Mouse (Mus musculus): ENCODE data around the gene Gm42417. TPM values are rescaled to one million over a fixed set of nuclear protein-coding genes. Genes with fewer than 3 reads are reported as not detected.

The Gm42417 gene
- total and polyA plus RNA-seq, 3 experiments, result 0.15 TPM; not detected in 2

GRCm38 (mm10) chr1:36526903-36527302 lies 12.3 kb downstream of the Gm42417 start:
- Histone ChIP-seq H3K4me1 (ENCODE audit: insufficient read depth, low read depth, low read length) (peaks cover 6% of the 10 kb centered on the region), H3K9me3 (replicated peaks) (no peaks in the 10 kb centered on the region), H3K27me3 (ENCODE audit: insufficient read depth, low read length) (no peaks in the 10 kb centered on the region; the same call in 1 of the 2 replicates), H3K4me3 (ENCODE audit: low read depth, low read length) (no peak overlapping the region), H3K36me3 (replicated peaks) (peaks cover 87% of the 10 kb centered on the region)
- no peak for TF ChIP-seq GATA2 (IDR thresholded peaks at IDR 0.05; ENCODE audit: borderline replicate concordance, low read depth, low read length)
- ATAC-seq (ENCODE audit: extremely low read depth, insufficient number of reproducible peaks, low FRiP score, poor library complexity, severe bottlenecking) (no peak), DNase-seq (ENCODE audit: low spot score) (no peak)

GRCm38 (mm10) chr1:36525774-36526173 lies 13.5 kb downstream of the Gm42417 start:
- TF ChIP-seq POLR2AphosphoS5 (IDR thresholded peaks at IDR 0.05; ENCODE audit: insufficient replicate concordance, low read depth, low read length), result no peak
- no peak for TF ChIP-seq TAL1 (conservative IDR thresholded peaks at IDR 0.05; ENCODE audit: low read depth, low read length)
- no peak for TF ChIP-seq CTCF (IDR thresholded peaks at IDR 0.05; ENCODE audit: low read depth, low read length)
- no peak for TF ChIP-seq GATA2 (IDR thresholded peaks at IDR 0.05; ENCODE audit: borderline replicate concordance, low read depth, low read length)
- TF ChIP-seq GATA1 (IDR thresholded peaks at IDR 0.05; ENCODE audit: borderline replicate concordance, low read length), result no peak
- ATAC-seq (ENCODE audit: extremely low read depth, insufficient number of reproducible peaks, low FRiP score, poor library complexity, severe bottlenecking) (no peak), DNase-seq (ENCODE audit: low spot score) (no peak)
- Histone ChIP-seq H3K36me3 (replicated peaks) (peaks cover 87% of the 10 kb centered on the region), H3K4me1 (ENCODE audit: insufficient read depth, low read depth, low read length) (no peaks in the 10 kb centered on the region), H3K27me3 (ENCODE audit: insufficient read depth, low read length) (no peaks in the 10 kb centered on the region; the same call in 1 of the 2 replicates), H3K4me3 (ENCODE audit: low read depth, low read length) (no peak overlapping the region), H3K9me3 (replicated peaks) (no peaks in the 10 kb centered on the region)

GRCm38 (mm10) chr1:36524058-36524457 lies 15.2 kb downstream of the Gm42417 start:
- peaks cover 91% of the 10 kb centered on the region for H3K36me3 ChIP-seq (replicated peaks)
- TF ChIP-seq CTCF (IDR thresholded peaks at IDR 0.05; ENCODE audit: low read depth, low read length), result no peak
- TF ChIP-seq POLR2AphosphoS5 (IDR thresholded peaks at IDR 0.05; ENCODE audit: insufficient replicate concordance, low read depth, low read length), result no peak
- TF ChIP-seq TAL1 (conservative IDR thresholded peaks at IDR 0.05; ENCODE audit: low read depth, low read length), result no peak
- TF ChIP-seq GATA1 (IDR thresholded peaks at IDR 0.05; ENCODE audit: borderline replicate concordance, low read length), result no peak
- H3K27me3 ChIP-seq (ENCODE audit: insufficient read depth, low read length), result no peaks in the 10 kb centered on the region
- ATAC-seq (ENCODE audit: extremely low read depth, insufficient number of reproducible peaks, low FRiP score, poor library complexity, severe bottlenecking), result no peak
- H3K9me3 ChIP-seq (replicated peaks), result no peaks in the 10 kb centered on the region
- no peak for DNase-seq (ENCODE audit: low spot score)
- H3K4me3 ChIP-seq (ENCODE audit: low read depth, low read length), result no peak overlapping the region
- 0 out of 2 replicates have a peak, but pooled peaks cover 5% of the 10 kb centered on the region for H3K4me1 ChIP-seq (ENCODE audit: insufficient read depth, low read depth, low read length)

GRCm38 (mm10) chr1:36523332-36524013 lies 15.8 kb downstream of the Gm42417 start:
- ATAC-seq (ENCODE audit: extremely low read depth, insufficient number of reproducible peaks, low FRiP score, poor library complexity, severe bottlenecking) (no peak), DNase-seq (ENCODE audit: low spot score) (no peak)
- Histone ChIP-seq H3K36me3 (replicated peaks) (peaks cover 95% of the 10 kb centered on the region), H3K9me3 (replicated peaks) (no peaks in the 10 kb centered on the region), H3K27me3 (ENCODE audit: insufficient read depth, low read length) (no peaks in the 10 kb centered on the region), H3K4me3 (ENCODE audit: low read depth, low read length) (no peak overlapping the region), H3K4me1 (ENCODE audit: insufficient read depth, low read depth, low read length) (0 out of 2 replicates have a peak, but pooled peaks cover 9% of the 10 kb centered on the region)
- TF ChIP-seq POLR2AphosphoS5 (IDR thresholded peaks at IDR 0.05; ENCODE audit: insufficient replicate concordance, low read depth, low read length) (no peak), TAL1 (conservative IDR thresholded peaks at IDR 0.05; ENCODE audit: low read depth, low read length) (no peak), CTCF (IDR thresholded peaks at IDR 0.05; ENCODE audit: low read depth, low read length) (no peak), GATA2 (IDR thresholded peaks at IDR 0.05; ENCODE audit: borderline replicate concordance, low read depth, low read length) (no peak), GATA1 (IDR thresholded peaks at IDR 0.05; ENCODE audit: borderline replicate concordance, low read length) (no peak)

- DNase-seq (ENCODE audit: low spot score), result no peak
- ATAC-seq (ENCODE audit: extremely low read depth, insufficient number of reproducible peaks, low FRiP score, poor library complexity, severe bottlenecking), result no peak
- TF ChIP-seq POLR2AphosphoS5 (IDR thresholded peaks at IDR 0.05; ENCODE audit: insufficient replicate concordance, low read depth, low read length), result no peak
- TF ChIP-seq CTCF (IDR thresholded peaks at IDR 0.05; ENCODE audit: low read depth, low read length), result no peak
- no peak for TF ChIP-seq GATA1 (IDR thresholded peaks at IDR 0.05; ENCODE audit: borderline replicate concordance, low read length)
- no peak for TF ChIP-seq TAL1 (conservative IDR thresholded peaks at IDR 0.05; ENCODE audit: low read depth, low read length)
- no peak for TF ChIP-seq GATA2 (IDR thresholded peaks at IDR 0.05; ENCODE audit: borderline replicate concordance, low read depth, low read length)
- Histone ChIP-seq H3K36me3 (replicated peaks) (peaks cover 100% of the 10 kb centered on the region), H3K4me1 (ENCODE audit: insufficient read depth, low read depth, low read length) (peaks cover 16% of the 10 kb centered on the region; the same call in 1 of the 2 replicates), H3K27me3 (ENCODE audit: insufficient read depth, low read length) (no peaks in the 10 kb centered on the region), H3K9me3 (replicated peaks) (no peaks in the 10 kb centered on the region), H3K4me3 (ENCODE audit: low read depth, low read length) (no peak overlapping the region)
These were observed 17.0 kb downstream of the Gm42417 start for GRCm38 (mm10) chr1:36522210-36522609.

- Histone ChIP-seq H3K4me1 (ENCODE audit: insufficient read depth, low read depth, low read length) (peaks cover 37% of the 10 kb centered on the region), H3K4me3 (ENCODE audit: low read depth, low read length) (no peak overlapping the region), H3K27me3 (ENCODE audit: insufficient read depth, low read length) (no peaks in the 10 kb centered on the region), H3K9me3 (replicated peaks) (no peaks in the 10 kb centered on the region), H3K36me3 (replicated peaks) (peaks cover 98% of the 10 kb centered on the region)
- ATAC-seq (ENCODE audit: extremely low read depth, insufficient number of reproducible peaks, low FRiP score, poor library complexity, severe bottlenecking), result no peak
- TF ChIP-seq GATA2 (IDR thresholded peaks at IDR 0.05; ENCODE audit: borderline replicate concordance, low read depth, low read length) (no peak), TAL1 (conservative IDR thresholded peaks at IDR 0.05; ENCODE audit: low read depth, low read length) (no peak), POLR2AphosphoS5 (IDR thresholded peaks at IDR 0.05; ENCODE audit: insufficient replicate concordance, low read depth, low read length) (no peak), CTCF (IDR thresholded peaks at IDR 0.05; ENCODE audit: low read depth, low read length) (no peak), GATA1 (IDR thresholded peaks at IDR 0.05; ENCODE audit: borderline replicate concordance, low read length) (no peak)
- DNase-seq (ENCODE audit: low spot score), result no peak
These were observed 19.6 kb downstream of the Gm42417 start for GRCm38 (mm10) chr1:36519626-36520025.
